Mouse (Mus musculus) thymus, postnatal 14 days (tissue): ENCODE data around the gene Cish.

Source experiments
- DNase-seq: peaks from one replicate; pipeline ENCODE4 v3.0.0; 2021

Gene Cish

GRCm38 (mm10) chr9:107296016-107296040 lies at the start of gene Cish:
Gene Cish, plus strand, starts transcription at chr9:107296026.
- DNase-seq: no peak

DNA sequence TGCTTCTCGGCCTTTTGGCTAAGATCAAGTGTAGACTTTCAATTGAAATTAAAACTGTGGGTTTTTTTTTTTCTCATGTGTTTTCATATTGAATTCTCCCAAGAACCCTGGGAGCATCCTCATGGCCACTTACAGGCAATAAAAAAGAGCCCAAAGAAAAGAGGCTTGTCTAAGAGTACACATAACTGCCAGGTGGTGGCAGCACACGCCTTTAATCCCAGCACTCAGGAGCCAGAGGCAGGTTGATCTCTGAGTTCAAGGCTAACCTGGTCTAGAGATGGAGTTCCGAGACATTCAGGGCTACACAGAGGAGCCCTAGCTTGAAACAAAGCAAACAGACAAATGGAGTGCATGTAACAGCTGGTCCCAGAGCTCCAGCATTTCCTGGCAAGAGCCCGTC lies 49.7 kb upstream of the Cish start:
- DNase-seq: peak; percentile 29

DNA sequence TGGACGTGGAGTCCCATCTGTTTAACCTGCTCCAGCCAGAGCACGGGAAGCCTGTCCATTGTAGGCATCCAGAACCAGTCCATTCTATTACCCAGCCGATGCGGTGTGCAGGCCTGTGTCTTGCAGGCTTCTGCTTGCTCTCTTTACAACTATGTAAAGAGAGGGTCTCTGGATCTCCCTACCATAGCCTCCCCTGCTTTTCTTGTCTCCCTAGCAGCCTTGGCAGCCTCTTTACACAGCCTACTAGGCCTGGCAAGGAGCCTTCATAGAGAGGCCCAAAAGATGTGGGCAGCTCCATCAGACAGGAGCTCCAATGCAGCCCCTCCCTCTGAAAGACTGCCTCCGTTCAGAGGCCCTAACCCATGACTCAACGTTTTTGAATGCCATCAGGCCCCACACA lies 46.7 kb upstream of the Cish start:
- no peak for DNase-seq

DNA sequence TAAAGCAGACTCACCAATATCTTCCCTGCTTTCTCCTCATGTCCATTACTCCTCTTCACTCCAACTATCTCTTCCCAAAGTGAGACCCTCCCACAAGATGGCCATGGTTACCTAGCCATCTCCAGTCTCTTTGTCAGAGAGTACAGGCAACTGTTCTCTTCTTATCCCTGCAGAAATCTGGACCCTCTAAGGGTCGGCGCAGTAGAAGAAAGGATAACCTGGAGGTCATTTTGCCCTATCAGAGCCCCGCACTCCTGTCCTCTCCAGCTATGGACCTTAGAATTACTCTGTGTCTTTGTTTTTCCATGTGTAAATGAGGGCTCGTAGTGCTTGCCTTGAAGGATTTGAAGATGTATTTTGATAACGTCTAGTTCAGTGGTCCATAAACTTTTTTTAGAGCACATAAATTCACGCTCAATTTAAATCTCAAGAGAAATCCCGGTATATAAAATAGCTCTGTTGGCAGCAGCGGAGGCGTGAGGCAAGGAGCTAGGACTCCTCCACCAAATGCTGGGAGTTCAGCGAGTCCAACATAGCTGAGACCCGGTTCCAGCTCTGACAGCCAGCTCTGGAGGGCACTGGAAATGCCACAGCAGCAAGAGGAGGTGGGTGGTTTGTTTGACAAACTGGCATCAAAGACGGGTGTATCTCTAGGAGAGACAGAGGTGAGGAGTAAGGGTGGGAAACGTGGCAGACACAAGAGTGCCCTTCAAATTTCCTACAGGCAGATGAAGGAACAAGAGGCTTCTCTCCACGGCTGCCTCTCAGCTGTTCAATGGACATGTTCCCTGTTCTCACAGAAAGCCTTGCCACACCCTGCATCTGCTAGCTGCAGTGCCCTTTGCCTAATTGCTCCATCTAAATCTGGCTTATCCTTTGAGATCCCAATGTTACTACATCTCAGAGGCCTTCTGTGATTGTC lies 45.1 kb upstream of the Cish start:
- DNase-seq: no peak

- no peak for DNase-seq
Observed at GRCm38 (mm10) chr9:107252164-107252563, 43.7 kb upstream of the Cish start.

DNA sequence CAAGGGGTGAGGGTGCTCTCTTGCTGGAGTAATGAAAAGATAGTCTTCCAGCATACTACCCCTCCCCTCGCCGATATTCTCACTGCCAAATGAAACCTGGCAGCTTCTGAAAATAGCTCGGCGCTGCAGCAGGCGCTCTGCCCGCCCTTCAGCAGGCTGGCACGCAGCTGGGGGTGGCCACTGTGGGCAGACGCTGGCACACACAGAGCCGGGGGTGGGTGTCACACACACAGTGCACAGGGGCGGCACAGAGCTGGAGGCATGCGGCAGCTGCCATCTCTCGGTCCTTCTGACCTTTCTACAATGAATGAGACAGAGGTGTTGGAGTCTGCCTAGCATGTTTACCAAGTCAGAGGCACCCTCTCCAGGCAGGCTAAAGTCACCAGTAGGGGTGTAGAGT lies 41.4 kb upstream of the Cish start:
- DNase-seq: no peak

- no peak for DNase-seq
Observed at GRCm38 (mm10) chr9:107254925-107255324, 40.9 kb upstream of the Cish start.

DNA sequence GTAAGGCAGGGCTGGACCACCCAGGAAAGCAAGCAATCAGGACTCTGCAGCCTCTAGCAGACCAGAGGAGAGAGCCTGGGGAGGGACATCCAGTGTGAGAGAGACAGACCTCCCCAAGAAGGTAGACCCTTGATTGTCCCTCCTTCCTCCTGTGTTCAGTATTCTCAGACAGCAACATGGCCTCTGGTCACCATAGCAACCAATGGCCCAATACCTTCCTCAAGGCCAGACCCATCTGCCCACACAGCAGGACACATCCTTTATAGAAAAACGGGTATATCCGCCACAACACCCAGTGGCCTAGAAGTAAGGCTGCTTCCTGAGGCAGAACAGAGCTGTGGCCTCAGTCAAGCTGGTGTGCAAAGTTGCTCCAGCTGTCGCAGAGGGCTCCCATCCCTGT lies 40.2 kb upstream of the Cish start:
- DNase-seq: no peak

GRCm38 (mm10) chr9:107259571-107259970 lies 36.3 kb upstream of the Cish start:
- no peak for DNase-seq

DNA sequence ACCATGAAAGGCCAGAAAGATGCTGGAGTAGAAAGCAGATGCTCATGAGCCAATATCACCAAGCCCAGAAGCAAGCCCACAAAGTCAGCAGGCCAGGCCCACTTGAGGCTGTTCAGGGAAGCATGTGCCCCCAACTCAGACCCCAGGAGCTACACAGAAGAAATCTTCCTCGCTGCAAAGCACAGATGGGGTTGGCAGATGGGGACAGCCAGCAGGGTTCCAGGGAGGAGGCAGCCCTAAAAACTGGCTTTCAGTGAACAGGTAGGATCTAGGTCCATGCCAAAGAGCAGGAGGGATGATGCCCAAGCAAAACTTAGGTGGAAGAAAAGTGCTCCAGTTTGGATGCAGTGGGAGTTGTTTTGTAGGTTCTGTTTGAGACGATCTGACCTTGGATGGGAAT lies 35.4 kb upstream of the Cish start:
- no peak for DNase-seq

DNA sequence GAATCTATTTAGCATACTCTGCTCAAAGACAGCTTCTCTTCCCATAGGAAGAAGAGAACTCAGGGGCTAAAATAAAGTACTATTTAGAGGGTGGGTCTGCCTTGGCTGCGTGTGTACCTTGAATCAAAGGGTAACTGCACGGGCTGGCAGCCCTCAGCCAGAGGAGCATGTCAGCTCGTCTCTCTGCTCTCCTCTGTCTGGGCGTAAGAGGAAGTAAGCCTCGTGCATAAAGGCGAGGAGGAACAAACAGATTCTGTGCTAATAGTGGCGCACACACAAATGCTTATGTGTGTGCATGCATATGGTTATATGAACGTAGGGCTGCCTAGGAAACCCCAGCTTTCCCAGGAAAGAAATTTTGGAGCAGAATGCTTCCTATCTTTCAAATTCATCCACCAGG lies 35.0 kb upstream of the Cish start:
- DNase-seq: no peak

DNA sequence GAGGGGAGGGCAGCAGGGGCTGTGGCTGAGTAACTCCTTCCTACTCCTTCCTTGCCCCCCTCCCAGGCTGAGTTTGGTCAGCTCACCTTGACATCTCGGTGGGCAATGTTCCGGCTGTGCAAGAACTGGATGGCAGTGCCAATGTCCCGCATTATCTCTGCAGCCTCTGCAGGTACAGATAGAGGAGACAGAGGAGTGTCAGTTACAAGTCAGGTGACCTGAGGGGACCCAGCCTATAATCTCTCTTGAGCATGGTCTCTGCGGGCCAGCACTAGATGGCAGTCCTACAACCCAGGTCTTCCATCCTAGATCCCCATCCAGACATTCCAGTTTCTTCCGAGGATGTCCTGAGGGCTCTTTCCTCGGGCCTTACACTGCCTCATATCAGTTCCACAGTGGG lies 34.0 kb upstream of the Cish start:
- DNase-seq: no peak

- DNase-seq: no peak
Observed at GRCm38 (mm10) chr9:107262375-107262774, 33.5 kb upstream of the Cish start.

GRCm38 (mm10) chr9:107263912-107264311 lies 31.9 kb upstream of the Cish start:
- DNase-seq: no peak

DNA sequence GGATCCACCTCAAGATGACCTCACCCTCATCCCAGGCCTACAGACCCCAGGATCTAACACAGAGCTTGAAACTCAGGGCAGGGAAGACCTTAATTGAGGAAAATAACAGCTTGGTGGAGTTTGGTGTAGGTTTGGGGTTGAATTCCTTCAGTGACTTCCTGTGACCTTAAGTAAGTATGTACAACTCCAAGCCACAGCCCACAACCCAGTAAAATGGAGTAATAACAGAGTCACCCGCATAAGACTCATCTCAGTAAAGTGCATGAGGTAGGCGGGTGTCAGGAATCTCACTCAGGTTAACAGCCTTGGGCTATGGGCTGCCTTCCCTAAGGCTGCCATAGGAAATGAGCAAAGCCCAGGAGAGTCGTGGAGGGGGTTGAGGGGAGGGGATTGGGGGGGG lies 31.1 kb upstream of the Cish start:
- no peak for DNase-seq

- no peak for DNase-seq
Observed at GRCm38 (mm10) chr9:107267028-107267427, 28.8 kb upstream of the Cish start.

- no peak for DNase-seq
Observed at GRCm38 (mm10) chr9:107267721-107268402, 28.0 kb upstream of the Cish start.

GRCm38 (mm10) chr9:107269772-107270171 lies 26.1 kb upstream of the Cish start:
- DNase-seq: no peak

DNA sequence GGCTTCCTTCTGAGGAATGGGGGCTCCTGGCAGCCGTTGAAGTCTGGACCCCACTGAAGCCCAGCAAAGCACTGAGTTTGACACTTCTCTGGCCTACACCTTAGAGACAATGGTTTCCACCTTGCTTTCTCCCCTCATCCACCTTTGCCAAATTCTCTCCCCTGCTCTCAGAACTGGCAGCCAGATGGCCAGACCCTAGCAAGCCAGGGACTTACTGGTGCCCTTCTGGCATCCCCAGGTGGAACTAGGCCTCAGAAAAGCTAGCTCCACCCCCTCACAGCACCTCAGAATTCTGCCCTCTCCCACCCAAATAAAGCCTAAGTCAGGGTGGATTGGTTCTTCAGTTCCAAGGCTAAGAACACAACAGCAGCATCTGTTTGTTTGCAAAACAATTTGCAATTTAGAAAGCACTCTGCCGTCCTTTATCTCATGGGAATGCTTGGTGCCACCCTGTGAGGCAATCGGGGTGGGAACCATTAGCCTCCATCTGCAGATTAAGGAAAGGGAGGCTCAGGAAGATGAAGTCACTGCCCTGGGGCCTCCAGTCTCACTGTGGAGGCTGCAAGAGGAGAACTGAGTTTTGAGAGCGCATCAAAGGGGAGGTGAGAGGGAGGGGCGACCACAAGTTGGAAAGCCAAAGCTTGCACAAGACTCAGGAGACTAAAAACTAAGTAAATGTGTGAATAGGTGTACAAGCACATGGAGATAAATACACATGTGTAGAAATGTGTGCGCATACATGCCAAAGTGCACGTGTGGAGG lies 24.5 kb upstream of the Cish start:
- DNase-seq: no peak

GRCm38 (mm10) chr9:107272284-107272683 lies 23.5 kb upstream of the Cish start:
- no peak for DNase-seq

- DNase-seq: no peak
Observed at GRCm38 (mm10) chr9:107273184-107273583, 22.6 kb upstream of the Cish start.

DNA sequence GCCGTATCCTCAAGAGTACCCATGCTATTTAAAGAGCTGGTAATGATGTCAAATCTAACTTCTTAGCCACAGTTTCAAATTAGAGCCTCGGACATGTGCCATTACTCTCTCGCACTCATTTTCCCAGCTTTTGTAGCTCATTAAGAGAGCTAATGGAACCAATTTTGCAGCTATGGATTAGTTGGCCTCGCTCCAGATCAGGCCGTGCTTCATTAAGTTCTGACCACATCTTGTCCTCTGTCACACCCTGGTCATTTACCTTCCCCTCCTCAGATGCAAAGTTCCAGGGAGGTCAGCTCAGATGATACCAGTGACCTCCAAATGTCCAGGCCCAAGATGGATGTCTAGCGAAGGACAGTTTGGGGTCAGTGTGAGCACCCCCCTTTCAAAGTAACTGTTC lies 21.1 kb upstream of the Cish start:
- no peak for DNase-seq

GRCm38 (mm10) chr9:107275710-107276109 lies 20.1 kb upstream of the Cish start:
- DNase-seq: no peak

DNA sequence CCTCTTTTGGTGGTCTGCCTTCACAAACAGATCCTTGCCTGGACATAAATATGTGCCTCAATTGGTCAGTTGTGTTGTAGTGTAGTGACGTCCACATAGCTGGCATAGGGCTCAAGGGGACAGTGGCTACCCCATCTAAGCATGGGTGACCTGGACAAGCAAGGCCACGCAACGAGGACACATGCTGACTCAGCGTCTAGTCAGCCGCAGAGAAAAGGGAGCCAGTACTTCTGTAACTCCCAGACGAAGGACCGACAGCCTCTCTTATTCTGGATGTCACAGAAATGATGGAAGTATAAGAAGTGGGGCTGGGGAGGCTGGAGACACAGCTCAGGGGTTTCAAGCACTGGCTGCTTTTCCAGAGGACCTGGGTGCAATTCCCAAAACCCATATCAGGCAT lies 18.2 kb upstream of the Cish start:
- DNase-seq: no peak

DNA sequence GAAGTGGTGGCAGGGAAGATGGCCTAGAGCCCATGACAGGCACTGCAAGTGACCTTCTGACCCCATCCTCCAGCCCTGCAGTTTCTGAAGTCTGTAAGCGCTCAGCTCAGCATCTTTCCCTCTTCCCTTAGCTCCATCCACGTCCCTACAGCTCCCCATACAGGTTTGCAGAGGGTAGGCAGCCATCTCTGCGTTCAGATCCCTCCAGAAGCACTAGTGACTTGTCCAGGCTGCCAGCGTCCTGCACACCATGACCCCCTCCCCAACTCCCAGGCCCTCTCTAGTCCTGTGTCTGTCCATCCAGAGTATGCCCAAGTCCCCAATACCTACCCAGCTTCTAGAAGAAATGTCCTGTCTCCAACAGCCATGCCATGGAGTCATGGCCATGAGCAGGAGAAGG lies 17.7 kb upstream of the Cish start:
- no peak for DNase-seq
